Mouse (Mus musculus) Patski (cell line): ENCODE data around the gene S100a10. TPM values are rescaled to one million over a fixed set of nuclear protein-coding genes. Genes with fewer than 3 reads are reported as not detected.

ENCODE experiments used
- ATAC-seq: fragments of 100-300 bp; one replicate; pipeline ENCODE4 v1.8.0; 2021
- CTCF ChIA-PET: fragments of 350-600 bp; sonication (Branson Sonifier 250); formaldehyde crosslinking; loops from one replicate; lab custom pipeline; 2022; ENCODE audit warnings: inconsistent platforms; lab: Charles Lee
- POLR2A ChIA-PET: fragments of 350-600 bp; sonication (Branson Sonifier 250); formaldehyde crosslinking; loops from one replicate; lab custom pipeline; 2022; ENCODE audit warnings: antibody characterized with exemption, inconsistent platforms; lab: Charles Lee
- DNase-seq: peaks from one replicate; pipeline ENCODE4 v3.0.0-alpha.2; 2011; ENCODE audit warnings: low read depth, low spot score
- H3K27me3 ChIP-seq: fragments of 371-371 bp; one replicate; pipeline ENCODE4 v1.5.1; 2021
- CTCF ChIP-seq: fragments of 100-300 bp; IDR thresholded peaks from one replicate; pipeline ENCODE4 v1.5.1; 2021
- in situ Hi-C: fragments of 300-500 bp; cut with MboI; formaldehyde crosslinking; loops from 3 replicates; pipeline ENCODE4 v1.11.1; 2018; ENCODE audit warnings: low pct_unique_long_range_greater_than_20kb, mixed read lengths
- polyA plus RNA-seq: library from polyadenylated mRNA; unstranded; gene quantifications from one replicate; pipeline ENCODE4 v1.2.3, GENCODE M21; 2021

Gene S100a10
- polyA plus RNA-seq, 1 experiment from 2014 or later: 981 TPM

GRCm38 (mm10) chr3:93547099-93547648 is 7.7 kb upstream of the S100a10 start:
- ChIA-PET CTCF (interaction anchor here (0.7 to 25.5 kb wide), 15 partner anchors 9 to 186 kb away, joined by 3 to 811 read pairs (median 6); partner anchors contain the start of genes S100a10 and S100a11), POLR2A (interaction anchor here (0.5 to 1.4 kb wide), 4 partner anchors 8 to 57 kb away, joined by 3 to 4 read pairs (median 4); partner anchors contain the start of gene S100a10)
- peak; percentile 95 for ATAC-seq
- peak; percentile 98 for TF ChIP-seq CTCF
- no peak for DNase-seq
- in situ Hi-C loops: loop anchor here (5.0 kb wide), 1 partner anchor 40 kb away; no protein-coding TSS in a partner anchor
- no peaks in the 10 kb centered on the region for H3K27me3 ChIP-seq

GRCm38 (mm10) chr3:93547749-93548540 is 6.9 kb upstream of the S100a10 start:
- no peak for DNase-seq
- ATAC-seq: no peak
- TF ChIP-seq CTCF: no peak
- H3K27me3 ChIP-seq: no peaks in the 10 kb centered on the region
- CTCF ChIA-PET: interaction anchor here (1.0 to 25.5 kb wide), 12 partner anchors 8 to 60 kb away, joined by 3 to 811 read pairs (median 8); partner anchors contain the start of genes S100a10 and S100a11
- POLR2A ChIA-PET: interaction anchor here (1.3 to 1.4 kb wide), 2 partner anchors 7 to 56 kb away, joined by 3 to 4 read pairs; partner anchors contain the start of gene S100a10
- in situ Hi-C loops: loop anchor here (5.0 kb wide), 1 partner anchor 39 kb away; no protein-coding TSS in a partner anchor

- H3K27me3 ChIP-seq: no peaks in the 10 kb centered on the region
- CTCF ChIA-PET: interaction anchor here (1.2 to 25.5 kb wide), 6 partner anchors 11 to 188 kb away, joined by 3 to 811 read pairs (median 14); partner anchors contain the start of gene S100a11
- ATAC-seq: no peak
- in situ Hi-C loops: loop anchor here (5.0 kb wide), 1 partner anchor 39 kb away; no protein-coding TSS in a partner anchor
- POLR2A ChIA-PET: no interaction called here
- no peak for DNase-seq
- no peak for TF ChIP-seq CTCF
Measured at GRCm38 (mm10) chr3:93548541-93549266, 6.2 kb upstream of the S100a10 start.

- ATAC-seq: no peak
Measured at GRCm38 (mm10) chr3:93549986-93550385, 4.9 kb upstream of the S100a10 start.

GRCm38 (mm10) chr3:93551950-93552901 is 2.7 kb upstream of the S100a10 start:
- in situ Hi-C loops: no loop called here
- ChIA-PET POLR2A (interaction anchor here (1.0 kb wide), 2 partner anchors 24 to 51 kb away, joined by 3 read pairs; no protein-coding TSS in a partner anchor), CTCF (interaction anchor here (0.6 to 25.5 kb wide), 7 partner anchors 14 to 1113 kb away, joined by 3 to 811 read pairs (median 4); no protein-coding TSS in a partner anchor)
- no peaks in the 10 kb centered on the region for H3K27me3 ChIP-seq
- no peak for ATAC-seq
- DNase-seq: no peak
- no peak for TF ChIP-seq CTCF

More at GRCm38 (mm10) chr3:93549986-93550385, 4.9 kb upstream of the S100a10 start:
- in situ Hi-C loops: loop anchor here (5.0 kb wide), 1 partner anchor 37 kb away; no protein-coding TSS in a partner anchor
- DNase-seq: no peak
- CTCF ChIA-PET: interaction anchor here (1.2 to 25.5 kb wide), 5 partner anchors 10 to 190 kb away, joined by 3 to 811 read pairs (median 6); no protein-coding TSS in a partner anchor
- POLR2A ChIA-PET: interaction anchor here (0.8 kb wide), 1 partner anchor 46 kb away, joined by 6 read pairs; no protein-coding TSS in a partner anchor
- H3K27me3 ChIP-seq: no peaks in the 10 kb centered on the region
- TF ChIP-seq CTCF: no peak

GRCm38 (mm10) chr3:93553311-93553710 is 1.6 kb upstream of the S100a10 start:
- TF ChIP-seq CTCF: no peak
- in situ Hi-C loops: no loop called here
- POLR2A ChIA-PET: interaction anchor here (1.0 kb wide), 1 partner anchor 50 kb away, joined by 3 read pairs; no protein-coding TSS in a partner anchor

GRCm38 (mm10) chr3:93553765-93554378 is 1.0 kb upstream of the S100a10 start:
- DNase-seq: no peak
- no peak for TF ChIP-seq CTCF
- H3K27me3 ChIP-seq: no peaks in the 10 kb centered on the region
- no peak for ATAC-seq
- CTCF ChIA-PET: interaction anchor here (1.1 to 25.5 kb wide), 6 partner anchors 13 to 54 kb away, joined by 3 to 811 read pairs (median 6); no protein-coding TSS in a partner anchor
- POLR2A ChIA-PET: interaction anchor here (0.8 to 3.0 kb wide), 5 partner anchors 18 to 36 kb away, joined by 3 to 10 read pairs (median 7); partner anchors contain the start of gene S100a11
- in situ Hi-C loops: no loop called here

More at GRCm38 (mm10) chr3:93553311-93553710, 1.6 kb upstream of the S100a10 start:
- ATAC-seq (no peak), DNase-seq (no peak)
- no peaks in the 10 kb centered on the region for H3K27me3 ChIP-seq
- CTCF ChIA-PET: interaction anchor here (1.7 to 25.5 kb wide), 4 partner anchors 12 to 54 kb away, joined by 5 to 811 read pairs (median 12); no protein-coding TSS in a partner anchor
